Mouse (Mus musculus): ENCODE results near the gene Nfasc. TPM values are rescaled to one million over a fixed set of nuclear protein-coding genes. Genes with fewer than 3 reads are reported as not detected.
A peak's percentile ranks its signal among the peaks of the same experiment; 100 is the strongest.

The Nfasc gene
- total RNA-seq, 2 experiments from 2014 or later = 3.4 to 5.2 TPM

DNA sequence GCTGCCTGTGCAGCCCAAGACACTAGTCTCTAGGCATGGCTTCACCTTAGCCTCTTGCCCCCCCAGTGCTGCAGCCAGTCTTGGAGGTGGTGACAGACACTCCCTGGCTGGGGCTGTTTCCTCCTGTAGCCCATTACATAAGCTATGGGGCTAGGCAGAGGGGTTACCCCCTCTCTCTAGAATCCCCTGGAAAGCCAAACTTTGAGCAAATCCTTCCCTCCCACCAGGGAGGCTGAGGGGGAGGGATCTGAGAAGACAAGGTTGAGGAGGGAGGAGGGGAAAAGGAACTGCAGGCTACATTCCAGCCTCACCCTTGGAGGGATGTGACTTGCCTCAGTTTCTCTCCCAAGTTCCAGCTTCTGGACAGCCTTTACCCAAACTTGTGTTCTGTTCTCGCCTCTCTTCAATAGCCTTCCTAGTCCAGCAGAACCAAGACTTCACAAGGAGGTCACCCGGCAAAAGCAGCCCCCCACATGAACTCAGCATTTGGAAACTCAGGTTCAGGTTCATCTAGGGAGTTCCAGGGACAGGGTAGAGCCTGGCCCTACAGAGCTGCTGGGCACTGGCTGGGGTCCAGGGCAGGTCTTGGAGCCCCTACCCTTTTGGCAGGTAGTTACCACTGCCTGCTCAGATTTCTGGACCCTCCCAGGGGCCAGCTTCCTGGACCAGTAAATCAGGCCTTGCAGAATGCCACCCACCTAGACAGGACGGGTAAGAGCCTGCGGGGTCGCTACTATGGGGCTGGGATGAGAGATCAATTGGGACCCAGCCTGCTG, 199.6 kb downstream of the Nfasc start:
- no peak for DNase-seq (ENCODE audit: low spot score in 2 of 2)

DNA sequence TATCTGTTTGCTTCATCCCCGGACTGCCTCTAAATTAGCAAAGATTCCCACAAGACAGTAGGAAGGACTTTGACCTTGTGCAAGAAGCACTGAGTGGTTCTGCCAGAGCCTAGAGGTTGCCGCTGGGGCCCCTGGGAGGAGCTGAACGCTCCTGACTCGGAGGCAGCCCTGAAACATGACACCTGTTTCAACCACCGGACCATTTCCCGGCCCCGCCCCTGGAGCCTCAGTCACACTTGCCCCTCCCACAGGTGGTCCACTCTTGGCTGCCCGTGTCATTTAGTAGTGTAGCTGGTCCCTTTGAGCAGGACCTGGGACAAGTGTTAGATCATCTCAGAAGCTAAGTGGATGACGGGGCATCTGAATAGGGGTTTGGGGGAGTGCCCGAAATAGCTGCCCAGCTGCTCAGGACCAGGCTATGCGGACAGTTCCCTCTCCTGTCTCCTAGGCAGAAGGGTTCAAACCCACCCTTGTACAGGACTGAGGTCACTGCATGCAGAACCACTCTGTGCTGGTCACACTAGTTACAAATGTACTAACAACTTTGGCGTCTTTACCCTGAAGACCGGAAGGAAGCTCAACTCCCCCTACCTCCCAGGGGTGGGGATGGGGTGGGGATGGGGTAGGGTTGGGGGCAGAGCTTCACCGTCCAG, 200.3 kb downstream of the Nfasc start:
- no peak for DNase-seq (ENCODE audit: low spot score in 2 of 2)

DNA sequence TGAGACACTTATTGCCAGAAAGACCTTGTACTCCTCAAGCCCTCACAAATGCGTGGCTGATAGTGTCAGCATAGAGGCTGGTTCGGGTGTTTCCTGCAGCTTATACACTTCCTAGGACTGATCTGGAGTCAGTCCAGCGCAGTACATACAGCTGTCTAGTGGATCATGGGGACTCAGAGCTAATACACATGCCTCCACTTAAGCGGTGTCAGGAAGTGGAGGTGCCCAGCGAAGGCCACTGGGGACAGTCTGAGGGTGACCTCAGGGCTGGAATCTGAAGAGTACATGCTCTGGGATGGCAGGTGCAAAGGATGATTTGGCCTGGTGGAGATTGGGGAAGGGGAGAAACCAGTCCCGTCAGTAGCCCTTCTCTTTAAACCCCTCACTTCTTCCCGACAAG, 200.9 kb downstream of the Nfasc start:
- DNase-seq (ENCODE audit: low spot score in 2 of 2) = no peak

DNA sequence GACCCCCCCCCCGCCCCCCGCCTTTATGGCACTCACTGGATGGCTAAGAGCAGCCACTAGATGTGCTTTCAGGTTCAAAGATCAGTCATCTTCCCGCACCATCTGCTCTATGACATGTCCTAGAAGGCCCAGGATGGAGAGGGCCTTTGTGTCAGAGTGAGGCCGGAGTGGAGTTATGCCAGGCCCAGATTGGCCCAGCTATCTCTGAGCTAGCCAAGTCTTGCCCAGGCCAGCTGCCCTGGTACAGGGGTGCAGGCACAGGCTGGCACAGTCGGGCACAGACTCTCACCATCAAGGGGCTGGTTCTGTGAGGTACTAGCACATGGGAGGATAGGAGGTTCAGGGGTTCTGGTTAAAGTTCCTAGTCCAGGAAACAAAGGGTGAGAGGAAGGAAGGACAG, 203.9 kb downstream of the Nfasc start:
- DNase-seq (ENCODE audit: low spot score in 2 of 2) = no peak

DNA sequence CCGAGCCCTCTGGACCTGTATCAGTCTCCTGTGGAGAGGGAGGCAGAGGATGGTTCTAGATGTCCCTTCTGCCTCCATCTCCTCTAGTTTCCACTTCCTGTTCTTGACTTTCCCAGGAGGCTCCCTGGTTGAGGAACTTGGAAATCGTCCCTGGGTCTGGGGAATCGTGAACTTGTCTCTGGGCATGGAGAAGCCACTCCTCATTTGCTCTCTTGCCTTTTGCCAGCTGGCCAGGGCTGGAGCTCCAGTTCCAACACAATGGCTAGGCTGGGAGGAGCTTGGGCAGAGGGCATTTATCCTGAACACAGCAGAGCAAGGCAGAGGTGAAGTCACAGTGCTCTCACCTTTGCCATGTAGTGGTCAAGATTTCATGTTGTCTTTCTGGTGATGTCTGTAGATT, 205.2 kb downstream of the Nfasc start:
- DNase-seq (ENCODE audit: low spot score in 2 of 2) = no peak

DNA sequence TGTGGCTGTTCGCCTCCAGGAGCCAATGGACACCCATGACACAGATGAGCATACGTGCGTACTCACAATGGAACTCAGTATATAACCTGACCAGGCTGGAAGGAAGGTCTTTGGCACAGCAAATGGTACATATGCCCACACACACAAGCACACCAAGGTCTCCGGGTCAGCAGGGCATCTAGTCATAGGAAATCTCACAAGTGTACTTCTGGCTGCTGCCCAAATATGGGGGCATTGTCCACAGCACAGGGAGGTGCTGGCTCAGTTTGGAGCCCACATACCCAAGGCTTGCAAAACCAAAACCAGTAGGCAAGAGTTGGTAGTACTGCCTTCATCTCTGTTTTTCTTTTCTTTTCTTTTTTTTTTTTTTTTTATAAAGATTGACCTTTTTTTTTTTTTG, 206.1 kb downstream of the Nfasc start:
- DNase-seq (ENCODE audit: low spot score in 2 of 2) = no peak

DNA sequence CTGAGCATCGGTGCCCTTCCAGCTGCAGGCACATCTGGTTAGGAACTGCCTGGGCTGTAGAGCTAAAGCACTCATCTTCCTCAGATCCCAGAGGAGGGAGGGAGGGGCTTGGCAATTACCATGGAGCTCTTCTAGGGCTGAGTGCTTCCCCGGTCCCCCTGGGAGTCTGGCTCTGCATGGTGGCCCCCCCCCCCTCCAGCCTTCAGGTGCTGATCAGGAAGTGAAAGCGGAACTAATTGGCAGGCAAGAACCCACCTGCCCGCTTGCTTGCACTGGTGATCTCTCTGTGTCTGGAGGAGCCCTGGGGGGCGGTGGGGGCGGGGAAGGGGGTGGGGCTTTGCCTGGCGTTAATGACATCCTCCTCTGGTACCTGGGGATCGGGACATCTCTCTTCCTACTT, 207.8 kb downstream of the Nfasc start:
- DNase-seq (ENCODE audit: low spot score in 2 of 2) = no peak

DNA sequence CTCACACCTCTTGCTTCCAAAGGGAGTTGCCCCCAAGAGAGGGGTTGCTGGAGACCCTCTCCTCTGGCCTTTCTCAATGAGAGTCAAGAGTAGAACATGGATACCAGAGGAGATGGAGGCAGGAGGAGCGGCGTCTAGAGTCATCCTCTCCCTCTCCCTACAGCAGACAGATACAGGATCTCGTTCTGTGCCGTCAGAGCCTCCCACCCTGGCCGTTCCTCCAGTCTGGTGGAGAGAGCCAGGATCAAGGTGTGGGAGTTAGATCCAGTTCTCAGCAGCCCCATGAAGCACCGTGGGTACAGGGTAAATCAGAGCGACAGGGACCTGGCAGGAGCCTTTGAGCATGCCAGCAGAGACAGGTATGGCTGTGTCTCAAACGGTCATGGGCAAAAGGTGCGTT, 209.1 kb downstream of the Nfasc start:
- no peak for DNase-seq (ENCODE audit: low spot score in 2 of 2)

DNA sequence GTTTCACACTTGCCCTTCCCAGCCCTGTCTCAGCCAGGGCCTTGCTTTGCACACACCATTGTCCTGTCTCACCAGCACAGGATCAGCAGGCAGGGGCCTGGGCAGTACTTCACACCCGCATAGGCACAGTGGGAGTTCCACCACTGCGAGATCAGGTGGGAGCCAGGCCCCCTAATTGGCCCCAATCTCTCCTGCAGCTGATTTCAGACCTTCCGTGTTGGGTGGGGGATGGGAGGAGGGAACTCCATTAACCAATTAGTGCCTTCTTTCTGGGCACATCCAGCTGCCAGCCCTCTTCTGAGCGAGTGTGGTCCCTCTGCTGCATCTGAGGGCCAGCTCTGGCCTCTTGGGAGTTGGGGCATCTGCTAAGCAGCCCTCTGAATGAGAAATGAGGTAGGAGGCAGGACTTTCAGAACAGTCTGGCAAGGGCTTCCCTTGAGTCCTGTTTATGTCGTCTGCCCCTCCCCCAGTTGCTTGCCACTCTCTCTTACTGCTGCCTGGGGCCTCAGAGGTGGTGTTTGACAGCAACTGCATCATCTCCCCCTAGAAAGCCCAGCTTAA, 210.9 kb downstream of the Nfasc start:
- DNase-seq (ENCODE audit: low spot score in 2 of 2) = no peak

DNA sequence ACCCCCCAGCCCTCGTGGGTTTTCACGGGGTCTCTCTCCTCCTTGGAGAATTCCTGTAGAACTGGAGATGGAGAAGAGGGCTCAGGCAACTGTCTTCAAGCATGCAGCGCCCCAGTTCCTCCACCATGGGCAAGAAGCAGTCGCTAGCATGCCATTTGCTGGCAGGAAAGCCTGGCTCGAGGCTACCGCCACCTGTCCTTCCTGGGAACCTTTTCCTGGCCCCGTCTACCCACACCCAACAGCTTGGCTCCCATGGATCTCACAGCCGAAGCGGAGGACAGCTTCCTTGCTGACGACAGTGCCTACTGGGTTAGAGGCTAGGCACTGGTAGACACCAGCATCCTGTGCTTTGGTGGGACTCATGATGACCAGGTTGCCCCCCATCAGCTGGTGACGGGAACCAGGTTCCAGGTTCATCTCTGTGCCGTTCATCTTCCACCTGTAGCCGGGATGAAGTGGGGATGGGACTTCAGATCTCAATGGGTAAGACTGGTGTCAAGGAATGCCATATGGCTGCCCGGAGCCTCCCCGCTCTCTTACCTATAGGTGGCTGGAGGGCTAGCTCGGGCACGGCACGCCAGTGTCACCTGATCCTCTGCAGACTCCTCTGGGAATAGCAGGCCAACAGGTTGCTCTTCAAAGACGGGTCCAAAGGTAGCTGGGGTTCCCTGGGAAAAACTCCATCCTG, 212.8 kb downstream of the Nfasc start:
- DNase-seq (ENCODE audit: low spot score in 2 of 2) = no peak

DNA sequence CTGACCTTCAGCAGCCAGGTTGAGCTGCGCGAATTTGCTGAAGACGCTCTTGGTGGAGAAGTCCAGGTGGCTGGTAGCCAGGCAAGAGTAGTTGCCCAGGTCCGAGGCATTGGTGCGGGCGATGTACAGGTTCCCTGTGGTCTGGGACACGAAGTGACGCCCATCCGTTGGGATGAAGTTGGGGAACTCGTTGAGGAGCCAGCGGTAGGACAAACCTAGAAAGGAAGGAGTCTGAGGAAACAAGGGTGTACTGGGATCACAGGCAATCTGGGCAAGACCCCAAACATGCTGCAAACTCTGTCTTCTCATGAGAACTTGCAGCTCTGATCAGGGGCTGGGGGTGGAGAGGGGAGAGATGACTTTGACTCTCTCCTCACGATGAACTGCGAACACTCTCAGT, 213.5 kb downstream of the Nfasc start:
- no peak for DNase-seq (ENCODE audit: low spot score in 2 of 2)

DNA sequence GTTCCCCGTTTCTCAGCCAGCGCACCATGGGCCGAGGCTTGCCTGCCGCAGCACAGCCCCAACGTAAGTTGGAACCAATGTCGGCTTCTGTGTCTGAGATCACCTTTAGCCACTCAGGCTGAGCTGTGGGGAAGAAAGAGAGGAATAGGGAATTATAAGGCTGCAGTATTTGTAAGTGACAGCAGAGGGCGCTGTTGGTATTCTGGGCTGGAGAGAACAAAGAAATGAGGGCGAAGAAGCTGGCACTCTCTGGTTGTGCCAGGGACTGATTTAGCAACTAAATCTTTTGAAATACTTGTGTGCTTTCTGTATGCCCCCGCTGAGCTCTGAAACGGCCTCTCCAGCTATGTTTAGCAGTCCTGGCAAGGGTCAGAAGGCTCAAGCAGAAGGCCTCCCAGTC, 215.8 kb downstream of the Nfasc start:
- DNase-seq (ENCODE audit: low spot score in 2 of 2) = peak; percentile 68 to 75

DNA sequence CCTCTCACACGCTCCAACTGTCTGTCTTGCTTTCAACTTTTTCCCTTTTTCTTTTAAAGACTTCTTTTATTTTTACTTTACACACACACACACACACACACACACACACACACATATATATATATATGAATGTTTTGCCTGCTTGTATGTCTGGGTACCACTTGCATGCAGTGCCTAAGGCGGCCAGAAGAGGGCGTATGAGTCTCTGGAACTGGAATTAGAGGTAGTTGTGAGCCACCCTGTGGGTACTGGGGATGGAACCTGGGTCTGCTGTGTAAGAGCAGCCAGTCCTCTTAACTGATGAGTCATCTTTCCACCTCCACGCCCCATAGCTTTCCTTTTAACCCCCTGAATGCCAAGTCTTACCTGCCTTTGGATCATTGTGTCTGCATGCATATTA, 217.7 kb downstream of the Nfasc start:
- peak; percentile 26 to 43 for DNase-seq (ENCODE audit: low spot score in 2 of 2)

DNA sequence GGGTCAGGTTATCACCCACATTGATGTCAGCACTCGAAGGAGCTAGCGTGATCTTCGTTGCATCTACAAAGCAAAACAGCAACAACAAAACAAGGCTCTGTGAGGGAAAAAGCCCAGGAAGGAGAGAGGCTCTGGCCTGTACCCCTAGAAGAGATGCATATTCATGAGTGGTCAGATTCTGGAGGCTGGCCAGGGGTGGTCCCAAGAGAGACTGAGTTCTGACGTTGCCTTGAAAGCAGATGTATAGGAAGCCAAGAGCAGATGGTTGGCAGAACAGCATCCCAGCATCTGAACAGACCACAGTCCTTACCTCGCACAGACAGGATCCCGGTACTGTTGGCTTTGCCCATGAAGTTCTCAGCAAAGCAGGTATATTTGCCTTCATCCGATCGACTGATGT, 218.5 kb downstream of the Nfasc start:
- no peak for DNase-seq (ENCODE audit: low spot score in 2 of 2)

DNA sequence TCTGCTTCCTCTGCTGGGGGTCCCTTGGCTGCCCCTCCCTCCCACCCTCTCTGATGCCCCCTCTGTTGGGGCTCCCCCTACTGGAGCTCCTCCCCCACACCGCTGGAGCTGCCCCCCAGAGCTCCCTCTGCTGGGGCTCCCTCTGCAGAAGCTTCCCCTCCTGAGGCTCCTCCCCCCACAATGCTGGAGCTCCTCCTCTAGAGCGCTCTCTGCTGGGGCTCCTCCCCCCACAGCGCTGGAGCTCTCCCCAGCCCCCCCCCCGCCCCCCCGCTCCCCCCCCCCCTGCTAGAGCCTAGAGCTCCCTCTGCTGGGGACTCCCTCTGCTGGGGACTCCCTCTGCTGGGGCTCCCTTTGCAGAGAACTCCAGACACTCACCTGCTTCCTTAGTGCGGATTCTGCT, 220.8 kb downstream of the Nfasc start:
- DNase-seq (ENCODE audit: low spot score in 2 of 2) = peak; percentile 36 to 54

DNA sequence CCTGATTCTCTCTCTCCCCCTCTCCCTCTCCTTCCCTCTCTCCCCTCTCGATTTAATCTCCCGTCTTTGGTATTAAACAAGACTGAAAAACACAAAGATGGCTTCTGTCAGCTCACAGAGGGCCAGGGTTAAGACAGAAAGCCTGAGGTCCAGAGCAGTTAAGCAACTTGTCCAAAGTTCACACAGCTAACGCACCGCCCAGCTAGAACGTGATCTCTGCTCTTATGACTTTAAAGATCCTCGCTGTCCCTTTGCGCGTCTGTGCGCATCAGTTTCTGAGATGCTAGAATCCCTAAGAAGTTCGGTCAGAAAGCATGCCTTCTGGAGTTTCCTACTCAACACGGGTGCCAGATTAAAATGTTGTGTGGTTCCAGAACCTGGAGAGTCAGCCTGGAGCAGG, 221.9 kb downstream of the Nfasc start:
- no peak for DNase-seq (ENCODE audit: low spot score in 2 of 2)

DNA sequence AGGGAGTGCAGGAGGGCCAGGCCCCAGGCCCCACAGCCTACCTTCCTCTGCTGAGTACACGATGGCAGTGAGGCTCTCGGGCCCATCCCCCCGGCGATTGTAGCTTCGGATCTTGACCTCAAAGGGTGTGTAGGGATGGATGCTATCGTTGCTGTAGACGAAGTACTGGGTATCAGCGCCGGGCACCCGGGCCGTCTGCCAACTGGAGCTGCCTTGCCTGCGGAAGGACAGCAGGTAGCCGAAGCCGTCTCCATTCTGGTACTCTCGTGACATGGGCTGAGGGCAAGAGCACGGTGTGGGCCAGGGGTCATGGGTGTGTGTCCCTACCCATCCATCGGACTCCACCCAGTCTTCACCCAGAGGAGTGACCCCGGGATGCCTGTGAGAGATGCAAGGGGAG, 223.0 kb downstream of the Nfasc start:
- DNase-seq (ENCODE audit: low spot score in 2 of 2) = no peak

DNA sequence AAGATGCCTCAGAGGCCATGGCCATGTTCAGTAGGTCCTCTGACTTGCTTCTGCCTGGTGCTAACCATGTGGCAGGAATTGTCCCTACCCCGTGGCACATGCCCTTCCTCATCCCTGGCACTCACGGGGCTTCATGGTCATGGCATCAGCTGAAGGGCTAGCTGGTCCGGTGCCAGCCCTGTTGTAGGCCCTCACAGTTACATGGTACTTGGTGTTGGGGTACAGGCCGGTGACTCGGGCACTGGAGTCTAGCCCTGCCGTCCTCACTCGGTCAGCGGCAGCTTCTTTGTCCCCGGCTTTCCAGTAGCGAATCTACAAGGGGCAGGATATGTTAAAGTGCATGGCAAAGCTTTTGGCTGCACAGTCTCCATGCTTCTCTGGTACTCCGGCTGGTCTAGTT, 224.8 kb downstream of the Nfasc start:
- no peak for DNase-seq (ENCODE audit: low spot score in 2 of 2)

DNA sequence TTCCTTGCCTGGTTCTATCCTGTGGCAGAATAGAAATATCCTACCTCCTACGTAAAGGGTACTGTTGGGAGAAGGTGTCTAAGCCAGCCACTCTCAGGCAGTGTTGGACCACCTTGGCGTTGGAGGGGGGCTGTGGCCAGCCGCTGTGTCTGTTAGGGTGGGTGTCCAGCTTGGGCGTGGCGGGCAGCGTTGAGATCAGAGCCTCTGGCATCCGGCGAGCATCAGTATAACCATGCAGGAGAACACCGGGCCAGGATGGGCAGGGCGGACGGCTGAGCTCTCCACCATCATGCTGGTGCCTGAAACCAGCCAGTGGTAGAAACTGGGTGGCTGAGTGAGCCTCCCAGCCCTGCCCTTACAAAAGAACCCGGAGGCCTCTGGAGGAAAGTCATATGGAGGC, 226.3 kb downstream of the Nfasc start:
- DNase-seq (ENCODE audit: low spot score in 2 of 2) = no peak
